Mouse (Mus musculus) cerebellum, adult 2 months (tissue): Measurements from ENCODE around the gene Tmem220. TPM values are rescaled to one million over a fixed set of nuclear protein-coding genes. Genes with fewer than 3 reads are reported as not detected.

ENCODE experiments used
- DNase-seq, 2 experiments: peaks; one replicate each; pipeline ENCODE4 v3.0.0; 2021
- H3K27ac ChIP-seq: fragments of 200-500 bp; 2 replicates; pipeline ENCODE4 v1.5.1; 2012; ENCODE audit warnings: low read length, control low read depth, inconsistent platforms; ENCODE audit not compliant: insufficient read depth
- H3K27me3 ChIP-seq: fragments of 200-500 bp; 2 replicates; pipeline ENCODE4 v1.6.1; 2012; ENCODE audit warnings: inconsistent platforms, mild to moderate bottlenecking, low read length, moderate library complexity; ENCODE audit not compliant: control insufficient read depth, insufficient read depth
- H3K4me1 ChIP-seq: fragments of 200-500 bp; 2 replicates; pipeline ENCODE4 v1.6.1; 2011; ENCODE audit warnings: low read length; ENCODE audit not compliant: control insufficient read depth, insufficient read depth
- H3K4me3 ChIP-seq: fragments of 200-500 bp; replicated peaks from 2 replicates; pipeline ENCODE3; 2011; ENCODE audit warnings: mild to moderate bottlenecking, low read depth, low read length, control low read depth; ENCODE audit not compliant: insufficient read depth
- CTCF ChIP-seq: fragments of 200-500 bp; IDR thresholded peaks from 2 replicates; pipeline ENCODE4 v1.5.1; 2011; ENCODE audit warnings: low read depth, mild to moderate bottlenecking, control low read depth, low read length, moderate library complexity, borderline replicate concordance; ENCODE audit not compliant: insufficient read depth
- POLR2A ChIP-seq: fragments of 200-500 bp; IDR thresholded peaks from 2 replicates; pipeline ENCODE4 v1.6.1; 2011; ENCODE audit warnings: low read length, control low read depth, borderline replicate concordance; ENCODE audit not compliant: insufficient read depth
- WGBS: fragments of 180-500 bp; shearing (Covaris S2); methylation state at CpG from one replicate; pipeline ENCODE4 v1.1.7; 2018; 5-methylcytosine and 5-hydroxymethylcytosine counted together
- polyA plus RNA-seq: library from polyadenylated mRNA; depleted of rRNA; stranded (reverse); fragments of >200 nt; gene quantifications from 2 replicates; pipeline ENCODE4 v1.2.3, GENCODE M21; 2012; rRNA removed

Tmem220 gene
- 0.75 and 1.5 TPM in 2 replicates for polyA plus RNA-seq

DNA sequence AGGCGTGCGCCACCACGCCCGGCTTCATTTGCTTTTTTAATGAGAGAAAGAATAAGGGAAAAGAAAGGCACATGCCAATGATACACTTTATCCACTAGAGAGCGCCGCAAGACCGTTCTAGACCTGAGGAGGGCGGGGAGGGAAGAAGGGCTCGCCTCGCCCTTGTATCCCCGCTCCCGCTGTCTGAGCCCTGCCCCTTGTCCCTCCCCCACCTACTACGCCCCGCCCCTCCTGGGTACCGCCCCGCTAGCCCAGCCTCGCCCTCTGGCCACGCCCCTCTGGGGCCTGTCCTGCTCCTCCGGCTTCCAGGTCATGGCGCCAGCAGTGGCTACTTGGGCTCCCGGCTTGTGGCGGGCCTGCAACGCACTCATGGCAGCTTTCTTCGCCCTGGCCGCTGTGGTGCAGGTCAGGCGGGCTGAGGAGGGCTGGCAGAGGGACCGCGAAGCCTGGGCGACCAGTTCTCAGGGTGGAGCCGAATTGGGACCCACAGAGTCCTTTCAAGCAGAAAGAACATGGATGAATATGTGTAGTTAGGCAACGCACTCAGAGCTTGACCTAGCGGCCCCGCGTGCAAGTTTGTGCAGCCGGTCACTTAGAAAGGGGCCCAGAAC lies at the start of gene Tmem220:
Gene Tmem220 (plus strand): TSS at position 288 of the 611 bp plus-strand sequence.
- 2% methylated on average over 35 of the region's 35 CpGs for WGBS

DNA sequence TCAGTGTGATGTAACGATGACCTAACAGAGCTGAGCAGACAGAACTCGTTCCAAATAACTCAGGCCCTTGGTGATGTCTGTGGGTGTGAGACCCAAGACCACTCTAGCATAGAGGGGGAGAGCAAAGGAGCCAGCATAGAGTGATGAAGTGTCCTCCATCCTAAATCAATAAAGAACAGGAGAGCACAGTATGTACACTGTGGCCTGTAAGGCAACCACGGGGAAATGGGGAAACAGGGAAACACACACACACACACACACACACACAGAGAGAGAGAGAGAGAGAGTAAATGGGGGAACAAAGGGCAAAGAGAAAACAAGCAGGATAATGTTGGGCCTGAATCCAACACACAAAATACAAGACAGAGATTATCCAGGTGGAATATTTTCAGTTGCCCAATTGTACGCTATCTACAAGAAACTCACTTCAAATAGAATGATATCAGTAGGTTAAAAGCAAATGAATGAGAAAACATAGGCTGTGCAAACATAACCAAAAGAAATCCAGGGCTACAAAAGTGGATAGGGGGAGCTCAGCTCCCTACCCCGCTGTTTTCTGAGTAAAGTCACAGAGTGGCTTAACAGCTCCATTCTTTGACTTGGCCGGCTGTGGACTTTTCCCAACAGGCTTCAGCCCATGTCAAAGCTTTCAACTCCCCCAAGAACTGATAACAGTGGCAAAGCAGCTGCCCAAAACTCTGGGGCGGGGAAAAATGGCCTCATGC lies 49.2 kb upstream of the Tmem220 start:
- TF ChIP-seq CTCF (no peak), POLR2A (no peak)
- H3K27me3 ChIP-seq, result no peaks in the 10 kb centered on the region
- WGBS, result 93% methylated on average over 7 of the region's 7 CpGs

More for the DNA sequence above, at the start of gene Tmem220:
- H3K4me3 ChIP-seq, result peak within 1 kb of the TSS; percentile 43
- no peaks in the 10 kb centered on the region for H3K27me3 ChIP-seq
- 0 out of 2 replicates have a peak within 1 kb of the TSS, but pooled peaks have one; percentile 1 for H3K27ac ChIP-seq
- H3K4me1 ChIP-seq, result no peaks in the 10 kb centered on the region
- peak; percentile 91 to 92 for DNase-seq
- TF ChIP-seq CTCF, result peak; percentile 82
- peak; percentile 27; the same call in 1 of the 2 replicates for TF ChIP-seq POLR2A

DNA sequence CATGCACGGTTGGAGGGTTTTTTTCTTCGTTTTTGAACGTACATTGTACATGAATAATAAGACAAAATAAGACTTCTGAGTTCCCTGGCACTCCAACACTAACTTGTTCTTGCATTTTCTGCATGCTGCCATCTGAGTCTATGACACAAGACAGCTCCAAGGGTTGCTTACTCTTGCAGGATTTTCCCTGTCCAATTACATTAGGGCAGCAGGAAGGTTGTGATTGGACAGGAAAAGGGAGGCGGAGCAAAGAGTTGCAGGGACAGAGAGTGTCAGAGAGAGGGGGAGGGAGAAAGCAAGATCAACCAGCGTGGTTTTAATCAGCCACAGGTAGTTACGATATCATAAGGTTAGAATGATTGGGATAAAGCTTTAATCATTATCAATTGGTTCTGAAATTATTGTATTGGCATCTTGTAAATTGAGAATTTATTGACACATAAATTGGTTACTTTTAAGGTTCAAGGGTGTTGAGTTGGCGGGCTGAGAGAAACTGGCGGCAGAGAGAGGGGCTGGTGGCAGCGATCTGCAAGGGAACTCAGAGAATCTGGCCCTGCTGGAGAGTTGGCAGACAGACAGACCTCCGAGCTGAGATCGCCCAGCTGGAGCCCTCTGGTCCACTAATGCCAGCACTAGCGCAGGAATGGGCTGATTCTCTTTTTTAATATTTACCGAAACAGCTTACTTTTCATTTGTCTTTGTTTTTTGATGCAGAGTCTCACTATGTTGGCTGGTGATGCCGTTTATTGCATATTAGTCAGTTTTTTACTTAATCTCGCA lies 43.4 kb upstream of the Tmem220 start:
- DNase-seq, result no peak
- Histone ChIP-seq H3K4me3 (no peak overlapping the region), H3K27me3 (no peaks in the 10 kb centered on the region), H3K4me1 (no peaks in the 10 kb centered on the region), H3K27ac (no peak overlapping the region)
- 31% methylated on average over 15 of the region's 15 CpGs for WGBS
- TF ChIP-seq POLR2A, result no peak
- TF ChIP-seq CTCF, result no peak

More for the DNA sequence above, 49.2 kb upstream of the Tmem220 start:
- Histone ChIP-seq H3K4me3 (no peak overlapping the region), H3K27ac (no peak overlapping the region), H3K4me1 (no peaks in the 10 kb centered on the region)
- DNase-seq, result no peak

DNA sequence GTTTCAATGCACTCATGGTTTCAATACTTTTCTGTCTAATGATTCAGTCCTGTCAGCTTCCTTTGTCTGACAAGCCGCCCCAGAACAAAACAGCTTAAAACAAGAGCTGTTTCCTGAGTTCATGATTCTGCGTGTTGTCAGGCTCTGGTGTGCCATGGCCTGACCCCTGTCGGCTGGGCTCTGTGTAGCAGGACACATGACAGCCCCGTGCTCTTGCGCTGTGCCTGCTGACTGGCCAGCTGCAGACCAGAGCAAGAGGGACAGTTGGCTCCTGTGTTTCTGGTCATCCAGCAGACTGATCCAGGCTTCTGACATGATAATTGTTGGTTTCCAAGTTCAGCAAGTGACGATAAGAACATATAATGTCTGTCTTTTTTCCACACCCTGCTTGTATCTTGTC lies 42.2 kb upstream of the Tmem220 start:
- 65% methylated on average over 6 of the region's 6 CpGs for WGBS
- DNase-seq, result no peak

DNA sequence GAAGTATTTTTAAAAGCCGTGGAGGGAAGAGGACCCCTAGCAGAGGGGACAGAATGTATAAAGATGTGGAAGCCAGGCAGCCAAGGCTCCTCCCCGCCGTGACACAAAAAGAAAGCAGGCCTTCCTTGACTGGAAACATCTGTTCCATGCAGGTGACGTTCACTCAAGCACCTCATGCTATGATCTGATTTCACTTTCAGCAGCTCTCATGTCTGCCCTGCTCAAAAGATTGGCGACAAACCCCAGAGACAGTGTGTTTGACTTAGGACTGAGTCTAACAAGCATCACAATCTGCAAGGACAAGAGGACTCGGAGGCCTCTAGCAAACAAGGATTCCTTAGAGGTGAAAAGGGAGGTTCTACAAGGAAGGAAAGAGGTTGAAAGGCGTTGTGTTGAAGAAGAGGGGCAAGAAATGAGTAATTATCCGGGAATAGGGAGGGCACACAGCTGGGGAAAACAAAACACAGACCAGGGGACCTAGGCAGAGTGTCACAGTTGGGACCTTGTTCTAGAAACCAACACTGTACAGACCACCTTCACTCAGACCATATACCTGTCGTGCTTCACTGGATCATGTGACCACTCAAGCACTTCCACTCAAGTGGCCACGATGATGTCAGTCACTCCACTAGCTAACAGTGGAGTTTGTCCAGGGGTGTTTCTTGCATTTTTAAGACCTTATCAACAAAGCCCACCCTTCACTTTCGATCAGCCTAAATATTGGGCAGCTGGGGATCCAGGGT lies 41.4 kb upstream of the Tmem220 start:
- DNase-seq, result no peak
- no peak overlapping the region for H3K4me3 ChIP-seq
- H3K27me3 ChIP-seq, result no peaks in the 10 kb centered on the region
- 86% methylated on average over 11 of the region's 11 CpGs for WGBS
- no peaks in the 10 kb centered on the region for H3K4me1 ChIP-seq
- no peak for TF ChIP-seq POLR2A
- H3K27ac ChIP-seq, result no peak overlapping the region

More for the DNA sequence above, 42.2 kb upstream of the Tmem220 start:
- Histone ChIP-seq H3K4me3 (no peak overlapping the region), H3K27ac (no peak overlapping the region), H3K4me1 (no peaks in the 10 kb centered on the region), H3K27me3 (no peaks in the 10 kb centered on the region)
- peak; percentile 29 for TF ChIP-seq CTCF
- TF ChIP-seq POLR2A, result no peak

DNA sequence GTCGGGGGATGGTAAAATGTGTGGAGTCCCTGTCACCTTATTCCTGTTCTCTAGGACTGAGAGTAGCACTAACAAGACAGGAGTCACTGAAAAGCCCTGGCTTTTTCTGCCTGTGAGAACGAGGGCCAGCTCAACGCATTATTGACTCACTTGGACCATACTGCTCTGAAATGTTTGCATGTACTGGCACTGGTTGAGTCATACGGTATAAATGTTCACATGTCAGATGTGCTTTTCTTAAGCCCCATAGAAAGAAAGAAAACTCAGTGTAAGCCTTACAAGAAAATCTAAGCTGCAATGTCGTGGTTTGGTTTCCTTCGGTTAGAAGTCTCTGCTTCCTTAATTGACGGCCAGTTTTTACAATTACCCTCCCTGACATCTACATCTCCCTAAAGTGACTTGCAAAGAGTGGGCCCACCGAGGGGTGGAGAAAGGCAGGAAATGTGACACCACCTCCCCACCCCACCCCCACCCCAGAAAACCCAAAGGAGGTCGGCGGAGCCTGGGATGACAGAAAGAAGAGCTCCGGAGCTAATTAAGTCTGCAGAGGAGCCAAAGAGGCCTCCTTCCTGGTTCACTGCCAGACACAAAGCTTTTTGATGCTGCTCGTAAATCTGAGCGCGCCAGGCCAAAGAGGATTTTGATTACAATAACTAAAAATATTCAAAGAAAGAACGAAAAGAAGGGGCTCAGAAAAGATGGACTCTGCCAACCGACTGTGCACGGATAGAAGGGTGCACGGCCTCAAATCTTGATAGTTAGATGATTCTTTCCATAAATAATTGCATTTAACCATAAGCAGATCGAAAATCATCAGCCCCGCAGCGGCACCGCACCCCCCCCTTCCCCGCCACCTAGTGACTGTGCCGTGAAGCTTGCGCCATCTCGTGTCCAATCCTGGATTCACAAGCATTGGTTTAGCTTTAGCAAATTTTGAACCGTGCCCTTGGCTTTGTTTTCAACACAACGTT lies 40.5 kb upstream of the Tmem220 start:
- Histone ChIP-seq H3K4me3 (peak overlapping the region; percentile 96), H3K4me1 (no peaks in the 10 kb centered on the region), H3K27ac (no peak overlapping the region), H3K27me3 (no peaks in the 10 kb centered on the region)
- WGBS, result 17% methylated on average over 28 of the region's 28 CpGs
- TF ChIP-seq POLR2A (no peak), CTCF (peak; percentile 93)
- DNase-seq, result peak; percentile 71 to 80

DNA sequence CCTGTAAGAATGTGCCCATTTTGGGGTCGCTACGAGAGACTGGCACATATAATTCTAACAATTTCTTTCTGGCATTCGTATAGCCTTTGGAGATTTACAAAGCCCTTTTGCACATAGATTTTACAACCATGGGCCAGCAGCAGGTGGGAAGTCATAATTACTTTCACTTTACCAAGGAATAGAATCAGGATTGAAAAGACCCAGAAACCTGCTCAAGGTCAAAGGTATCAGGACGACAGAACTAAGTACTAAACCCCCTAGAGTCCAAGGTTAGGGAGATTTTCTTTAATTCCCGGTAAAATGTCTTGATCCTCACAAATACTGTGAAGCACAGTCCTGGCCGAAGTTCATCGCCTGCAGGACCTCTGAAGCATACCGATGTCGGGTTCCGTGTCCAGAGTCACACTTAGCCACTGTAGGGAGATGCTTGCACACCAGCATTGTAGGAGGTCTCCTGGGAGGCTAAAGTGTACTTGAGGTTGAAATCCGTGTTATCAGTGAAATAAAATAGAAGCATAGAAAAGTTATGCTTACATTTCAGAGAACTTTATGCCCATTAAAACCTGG lies 39.7 kb upstream of the Tmem220 start:
- DNase-seq, result no peak
- 6% methylated on average over 11 of the region's 11 CpGs for WGBS
- TF ChIP-seq CTCF, result no peak
- TF ChIP-seq POLR2A, result no peak
- no peak overlapping the region for H3K27ac ChIP-seq
- H3K27me3 ChIP-seq, result no peaks in the 10 kb centered on the region
- no peaks in the 10 kb centered on the region for H3K4me1 ChIP-seq
- H3K4me3 ChIP-seq, result peak overlapping the region; percentile 96
